18 mouse cellular contexts compared by ENCODE assay signal in genomic region chr12:79522374-79522773, GRCm38 (mm10).
DNase-seq lines count a peak whose midpoint lies in the region; ATAC-seq lines count a peak whose summit lies in the region.
"Had no signal": no experiment of that assay in that cellular context is flagged by ENCODE, and none has a peak within 500 bp of the region (broad histone marks: within the 10 kb centered on the region; RNA-seq: fewer than 3 reads in every experiment).

No protein-coding gene starts in this region.

- H3K4me2 ChIP-seq in midbrain, embryonic 15.5 days = no peak overlapping the region
- H3K4me2 ChIP-seq in forebrain, embryonic 14.5 days (ENCODE audit: low read length) = no peak overlapping the region
- H3K4me2 ChIP-seq in midbrain, embryonic 14.5 days (ENCODE audit: low read length) = no peak overlapping the region
- H3K4me2 ChIP-seq: heart, embryonic 15.5 days; hindbrain, embryonic 14.5 days had no signal

- no peak for ATAC-seq in midbrain, embryonic 15.5 days (replicated peaks)
- ATAC-seq in forebrain, embryonic 14.5 days = peak; percentile 75
- no peak for ATAC-seq in midbrain, embryonic 14.5 days (ENCODE audit: low FRiP score, low TSS enrichment)

- DNase-seq in heart, embryonic 10.5 days (ENCODE audit: low spot score) = no peak
- no peak for DNase-seq in heart, adult 18-20 months
- DNase-seq in midbrain, embryonic 10.5 days (ENCODE audit: low spot score) = no peak
- DNase-seq in forebrain, embryonic 14.5 days (ENCODE audit: low spot score) = peak; percentile 53
- DNase-seq in layer of hippocampus, postnatal 10 days (ENCODE audit: low spot score in 2 of 2) = no peak
- no peak for DNase-seq in spleen, adult 18-20 months
- no peak for DNase-seq in midbrain, embryonic 14.5 days
- DNase-seq: adrenal gland, postnatal 10 days; cerebellum, postnatal 25 days; gastrocnemius, postnatal 10 days; kidney, adult 18-20 months; lung, adult 18-20 months; right cerebral cortex, adult 18-20 months had no signal

- no peaks in the 10 kb centered on the region for H3K36me3 ChIP-seq in heart, embryonic 10.5 days
- H3K36me3 ChIP-seq in midbrain, embryonic 10.5 days = no peaks in the 10 kb centered on the region
- no peaks in the 10 kb centered on the region for H3K36me3 ChIP-seq in midbrain, embryonic 15.5 days (replicated peaks)
- H3K36me3 ChIP-seq in forebrain, embryonic 14.5 days (ENCODE audit: control insufficient read depth, insufficient read depth, low read length) = no peaks in the 10 kb centered on the region
- H3K36me3 ChIP-seq in midbrain, embryonic 14.5 days (ENCODE audit: control insufficient read depth, insufficient read depth, low read length) = no peaks in the 10 kb centered on the region
- H3K36me3 ChIP-seq: heart, embryonic 15.5 days had no signal

- H3K27me3 ChIP-seq in heart, embryonic 10.5 days (ENCODE audit: insufficient read depth, poor library complexity, severe bottlenecking) = no peaks in the 10 kb centered on the region
- peaks cover 4% of the 10 kb centered on the region; the same call in 1 of the 2 replicates for H3K27me3 ChIP-seq in midbrain, embryonic 10.5 days (ENCODE audit: low read depth, poor library complexity, severe bottlenecking)
- no peaks in the 10 kb centered on the region for H3K27me3 ChIP-seq in midbrain, embryonic 15.5 days (replicated peaks)
- H3K27me3 ChIP-seq in forebrain, embryonic 14.5 days (replicated peaks; ENCODE audit: control insufficient read depth, insufficient read depth, low read length) = no peaks in the 10 kb centered on the region
- 0 out of 2 replicates have a peak, but pooled peaks cover 2% of the 10 kb centered on the region for H3K27me3 ChIP-seq in midbrain, embryonic 14.5 days (ENCODE audit: control insufficient read depth, insufficient read depth, low read length)
- H3K27me3 ChIP-seq: heart, embryonic 15.5 days; megakaryocyte, embryonic 14.5 days had no signal

- H3K9ac ChIP-seq in midbrain, embryonic 15.5 days = no peak overlapping the region
- H3K9ac ChIP-seq in forebrain, embryonic 14.5 days (ENCODE audit: low read length) = no peak overlapping the region
- H3K9ac ChIP-seq in midbrain, embryonic 14.5 days (replicated peaks; ENCODE audit: low read length) = no peak overlapping the region
- H3K9ac ChIP-seq: heart, embryonic 15.5 days; hindbrain, embryonic 14.5 days had no signal

- WGBS in heart, embryonic 10.5 days = 36% methylated on average over 1 of the region's 1 CpGs
- WGBS in midbrain, embryonic 10.5 days = 35% methylated on average over 1 of the region's 1 CpGs
- 52% methylated on average over 1 of the region's 1 CpGs for WGBS in midbrain, embryonic 15.5 days
- WGBS in forebrain, embryonic 14.5 days = 2% methylated on average over 1 of the region's 1 CpGs
- 67% methylated on average over 1 of the region's 1 CpGs for WGBS in midbrain, embryonic 14.5 days

- no peak overlapping the region for H3K4me3 ChIP-seq in heart, embryonic 10.5 days
- no peak overlapping the region for H3K4me3 ChIP-seq in midbrain, embryonic 10.5 days
- no peak overlapping the region for H3K4me3 ChIP-seq in midbrain, embryonic 15.5 days
- H3K4me3 ChIP-seq in forebrain, embryonic 14.5 days (ENCODE audit: low read depth, low read length) = no peak overlapping the region
- H3K4me3 ChIP-seq in midbrain, embryonic 14.5 days (replicated peaks; ENCODE audit: low read depth, low read length) = no peak overlapping the region
- H3K4me3 ChIP-seq: heart, embryonic 15.5 days; layer of hippocampus, adult 2 months; megakaryocyte, embryonic 14.5 days had no signal

- no peaks in the 10 kb centered on the region for H3K9me3 ChIP-seq in heart, embryonic 10.5 days
- H3K9me3 ChIP-seq in midbrain, embryonic 10.5 days (replicated peaks) = no peaks in the 10 kb centered on the region
- no peaks in the 10 kb centered on the region for H3K9me3 ChIP-seq in midbrain, embryonic 15.5 days
- no peaks in the 10 kb centered on the region for H3K9me3 ChIP-seq in forebrain, embryonic 14.5 days (replicated peaks; ENCODE audit: control insufficient read depth, low read length)
- no peaks in the 10 kb centered on the region for H3K9me3 ChIP-seq in midbrain, embryonic 14.5 days (ENCODE audit: control insufficient read depth, low read length)
- H3K9me3 ChIP-seq: heart, embryonic 15.5 days; megakaryocyte, embryonic 14.5 days had no signal

- H3K27ac ChIP-seq in heart, embryonic 10.5 days = peak overlapping the region; percentile 52; the same call in 1 of the 2 replicates
- H3K27ac ChIP-seq in midbrain, embryonic 10.5 days (replicated peaks) = 0 out of 2 replicates have a peak overlapping the region, but pooled peaks have one; percentile 9
- H3K27ac ChIP-seq in midbrain, embryonic 15.5 days = no peak overlapping the region
- H3K27ac ChIP-seq in forebrain, embryonic 14.5 days (ENCODE audit: low read depth, low read length) = no peak overlapping the region
- no peak overlapping the region for H3K27ac ChIP-seq in midbrain, embryonic 14.5 days (replicated peaks; ENCODE audit: low read depth, low read length)
- H3K27ac ChIP-seq: heart, embryonic 15.5 days; hindbrain, embryonic 14.5 days; layer of hippocampus, adult 2 months had no signal

- H3K4me1 ChIP-seq in heart, embryonic 10.5 days = no peaks in the 10 kb centered on the region; the same call in 1 of the 2 replicates
- peaks cover 13% of the 10 kb centered on the region for H3K4me1 ChIP-seq in midbrain, embryonic 10.5 days
- H3K4me1 ChIP-seq in midbrain, embryonic 15.5 days = no peaks in the 10 kb centered on the region
- H3K4me1 ChIP-seq in forebrain, embryonic 14.5 days (ENCODE audit: control insufficient read depth, insufficient read depth, low read length) = peaks cover 2% of the 10 kb centered on the region; the same call in 1 of the 2 replicates
- H3K4me1 ChIP-seq in midbrain, embryonic 14.5 days (ENCODE audit: control insufficient read depth, insufficient read depth, low read length) = no peaks in the 10 kb centered on the region
- H3K4me1 ChIP-seq: heart, embryonic 15.5 days; megakaryocyte, embryonic 14.5 days had no signal

Comparison
In these comparisons a context has a peak if more than half of its experiments do, and no peak if none do; other contexts are left out.
1. H3K27ac ChIP-seq: peak in heart, embryonic 10.5 days (single experiment) and midbrain, embryonic 10.5 days (single experiment); none in midbrain, embryonic 15.5 days (single experiment), forebrain, embryonic 14.5 days (single experiment) and midbrain, embryonic 14.5 days (single experiment).